In genomic region chr12:9591141-9591540, GRCm38 (mm10) we compare ENCODE assay signal across 17 mouse cellular contexts.
"Had no signal": no experiment of that assay in that cellular context is flagged by ENCODE, and none has a peak within 500 bp of the region (broad histone marks: within the 10 kb centered on the region; RNA-seq: fewer than 3 reads in every experiment).

No protein-coding gene starts in this region.

- DNase-seq: lung, embryonic 14.5 days; lung, postnatal 14 days; lung, postnatal 4 days; midbrain, embryonic 14.5 days; right cerebral cortex, postnatal 14 days; thymus, adult 2 months; thymus, postnatal 25 days; thymus, postnatal 4 days had no signal

- H3K4me3 ChIP-seq: midbrain, embryonic 10.5 days; midbrain, embryonic 12.5 days; myocyte; neural tube, embryonic 13.5 days; neural tube, embryonic 15.5 days; stomach, embryonic 15.5 days had no signal

- H3K4me2 ChIP-seq: lung, embryonic 14.5 days; midbrain, embryonic 12.5 days; neural tube, embryonic 13.5 days; neural tube, embryonic 15.5 days; stomach, embryonic 15.5 days had no signal

- H3K27ac ChIP-seq: liver, embryonic 14.5 days; midbrain, embryonic 10.5 days; midbrain, embryonic 12.5 days; neural tube, embryonic 13.5 days; neural tube, embryonic 15.5 days; stomach, embryonic 15.5 days; stomach, postnatal 0 days had no signal

- H3K9me3 ChIP-seq: midbrain, embryonic 10.5 days; midbrain, embryonic 12.5 days; neural tube, embryonic 13.5 days; neural tube, embryonic 15.5 days; stomach, embryonic 15.5 days had no signal

- H3K9ac ChIP-seq: liver, embryonic 14.5 days; lung, embryonic 14.5 days; midbrain, embryonic 12.5 days; neural tube, embryonic 13.5 days; neural tube, embryonic 15.5 days; stomach, embryonic 15.5 days had no signal

- H3K4me1 ChIP-seq: neural tube, embryonic 15.5 days; stomach, embryonic 15.5 days had no signal

- H3K36me3 ChIP-seq: midbrain, embryonic 10.5 days; midbrain, embryonic 12.5 days; neural tube, embryonic 13.5 days; neural tube, embryonic 15.5 days; stomach, embryonic 15.5 days had no signal

- ATAC-seq: midbrain, embryonic 16.5 days had no signal

- H3K27me3 ChIP-seq: neural tube, embryonic 15.5 days; stomach, embryonic 15.5 days had no signal
